Comparison of ENCODE assay signal across 15 mouse cellular contexts in genomic region chr2:37837542-37837941, GRCm38 (mm10).
"Had no signal": no experiment of that assay in that cellular context is flagged by ENCODE, and none has a peak within 500 bp of the region (broad histone marks: within the 10 kb centered on the region; RNA-seq: fewer than 3 reads in every experiment).

No protein-coding gene starts in this region.

- H3K4me2 ChIP-seq: liver, embryonic 12.5 days; lung, embryonic 15.5 days; midbrain, embryonic 11.5 days; midbrain, embryonic 13.5 days; midbrain, embryonic 15.5 days; neural tube, embryonic 12.5 days; stomach, embryonic 15.5 days had no signal

- H3K9me3 ChIP-seq: liver, embryonic 12.5 days; lung, embryonic 15.5 days; megakaryocyte, embryonic 14.5 days; midbrain, embryonic 13.5 days; midbrain, embryonic 15.5 days; neural tube, embryonic 12.5 days; stomach, embryonic 15.5 days had no signal

- H3K4me3 ChIP-seq: liver, embryonic 12.5 days; lung, embryonic 15.5 days; megakaryocyte, embryonic 14.5 days; midbrain, embryonic 13.5 days; midbrain, embryonic 15.5 days; neural tube, embryonic 12.5 days; stomach, embryonic 15.5 days had no signal

- H3K27ac ChIP-seq: liver, embryonic 12.5 days; liver, embryonic 14.5 days; lung, embryonic 15.5 days; macrophage; midbrain, embryonic 13.5 days; midbrain, embryonic 15.5 days; neural tube, embryonic 12.5 days; stomach, embryonic 15.5 days; stomach, postnatal 0 days had no signal

- H3K36me3 ChIP-seq: liver, embryonic 12.5 days; lung, embryonic 15.5 days; midbrain, embryonic 15.5 days had no signal

- DNase-seq: right cerebral cortex, postnatal 14 days; thymus, adult 2 months; thymus, postnatal 25 days; thymus, postnatal 4 days had no signal

- H3K27me3 ChIP-seq: liver, embryonic 12.5 days; lung, embryonic 15.5 days; megakaryocyte, embryonic 14.5 days; midbrain, embryonic 13.5 days; midbrain, embryonic 15.5 days; neural tube, embryonic 12.5 days; stomach, embryonic 15.5 days had no signal

- H3K9ac ChIP-seq: liver, embryonic 12.5 days; liver, embryonic 14.5 days; lung, embryonic 15.5 days; midbrain, embryonic 13.5 days; midbrain, embryonic 15.5 days; neural tube, embryonic 12.5 days; stomach, embryonic 15.5 days had no signal

- ATAC-seq: liver, embryonic 12.5 days; midbrain, embryonic 13.5 days; midbrain, embryonic 15.5 days had no signal
